Mouse (Mus musculus) neural tube, embryonic 13.5 days (tissue): ENCODE measurements at regions not wholly inside any gene's neighbourhood (a gene's known extent, or its start where the extent isn't known, plus 50 kb on each side); places are given as distances from the start of the nearest gene placed in this dataset.
A peak's percentile ranks its signal among the peaks of the same experiment; 100 is the strongest.
"Not testable (repeated sequence)": the region's sequence is repeated elsewhere in the genome, so short reads cannot be mapped to it uniquely, and the experiment has no call there.

Experiments used
- ATAC-seq: fragments of 200-750 bp; cut with Nextera tagmentation; 2 replicates; pipeline ENCODE4 v1.8.0; 2017; ENCODE audit warnings: low read depth, mild to moderate bottlenecking, moderate TSS enrichment, moderate library complexity
- H3K27ac ChIP-seq: fragments of 300-500 bp; sonication (generic); replicated peaks from 2 replicates; pipeline ENCODE4 v1.5.1; 2015; ENCODE audit warnings: moderate library complexity, mild to moderate bottlenecking, inconsistent platforms
- H3K27me3 ChIP-seq: fragments of 300-500 bp; sonication (generic); 2 replicates; pipeline ENCODE4 v1.6.1; 2015; ENCODE audit warnings: mild to moderate bottlenecking, inconsistent platforms
- H3K36me3 ChIP-seq: fragments of 300-500 bp; sonication (generic); 2 replicates; pipeline ENCODE4 v1.6.1; 2015; ENCODE audit warnings: mild to moderate bottlenecking, inconsistent platforms
- H3K4me1 ChIP-seq: fragments of 300-500 bp; sonication (generic); replicated peaks from 2 replicates; pipeline ENCODE4 v1.6.1; 2015; ENCODE audit warnings: inconsistent platforms
- H3K4me2 ChIP-seq: fragments of 300-500 bp; sonication (generic); 2 replicates; pipeline ENCODE4 v1.6.1; 2015; ENCODE audit warnings: inconsistent platforms, mild to moderate bottlenecking, moderate library complexity
- H3K4me3 ChIP-seq: fragments of 300-500 bp; sonication (generic); 2 replicates; pipeline ENCODE4 v1.5.1; 2015; ENCODE audit warnings: mild to moderate bottlenecking, inconsistent platforms
- H3K9ac ChIP-seq: fragments of 300-500 bp; sonication (generic); 2 replicates; pipeline ENCODE4 v1.6.1; 2015; ENCODE audit warnings: moderate library complexity, mild to moderate bottlenecking, inconsistent platforms
- H3K9me3 ChIP-seq: fragments of 300-500 bp; sonication (generic); 2 replicates; pipeline ENCODE4 v1.6.1; 2016; ENCODE audit warnings: inconsistent platforms
- WGBS: fragments of 180-500 bp; shearing (Covaris S2); methylation state at CpG from one replicate; pipeline ENCODE4 v1.1.7; 2015; 5-methylcytosine and 5-hydroxymethylcytosine counted together

- not testable (repeated sequence) for H3K27ac ChIP-seq, H3K27me3 ChIP-seq, ATAC-seq, H3K4me3 ChIP-seq, H3K9ac ChIP-seq, H3K4me2 ChIP-seq, H3K4me1 ChIP-seq, H3K36me3 ChIP-seq, H3K9me3 ChIP-seq
- 22% methylated on average over 1 of the region's 1 CpGs for WGBS
Observed at GRCm38 (mm10) chr4:22250276-22250675, 107.1 kb upstream of the Fbxl4 start.

GRCm38 (mm10) chr4:22263903-22264302 lies 93.4 kb upstream of the Fbxl4 start:
- no peak overlapping the region for H3K4me2 ChIP-seq
- no peak overlapping the region for H3K27ac ChIP-seq
- H3K4me1 ChIP-seq, result no peaks in the 10 kb centered on the region
- H3K4me3 ChIP-seq, result no peak overlapping the region
- H3K36me3 ChIP-seq, result no peaks in the 10 kb centered on the region
- no peaks in the 10 kb centered on the region for H3K27me3 ChIP-seq
- no peaks in the 10 kb centered on the region for H3K9me3 ChIP-seq
- no peak for ATAC-seq
- 53% methylated on average over 6 of the region's 6 CpGs for WGBS
- no peak overlapping the region for H3K9ac ChIP-seq

- H3K4me3 ChIP-seq, result no peak overlapping the region
- WGBS, result 74% methylated on average over 6 of the region's 6 CpGs
- H3K9ac ChIP-seq, result no peak overlapping the region
- H3K27ac ChIP-seq, result no peak overlapping the region
- no peaks in the 10 kb centered on the region for H3K9me3 ChIP-seq
- no peaks in the 10 kb centered on the region for H3K4me1 ChIP-seq
- no peaks in the 10 kb centered on the region for H3K36me3 ChIP-seq
- H3K4me2 ChIP-seq, result no peak overlapping the region
- H3K27me3 ChIP-seq, result no peaks in the 10 kb centered on the region
- no peak for ATAC-seq
Observed at GRCm38 (mm10) chr4:22269064-22269463, 88.3 kb upstream of the Fbxl4 start.

GRCm38 (mm10) chr4:22274178-22274577 lies 83.2 kb upstream of the Fbxl4 start:
- H3K4me3 ChIP-seq, result no peak overlapping the region
- WGBS, result 76% methylated on average over 4 of the region's 4 CpGs

GRCm38 (mm10) chr4:22282536-22283323 lies 74.6 kb upstream of the Fbxl4 start:
- Histone ChIP-seq H3K4me1 (no peaks in the 10 kb centered on the region), H3K27me3 (no peaks in the 10 kb centered on the region), H3K4me2 (no peak overlapping the region), H3K36me3 (no peaks in the 10 kb centered on the region), H3K4me3 (no peak overlapping the region), H3K9ac (no peak overlapping the region), H3K9me3 (no peaks in the 10 kb centered on the region), H3K27ac (no peak overlapping the region)
- WGBS, result 75% methylated on average over 4 of the region's 4 CpGs
- ATAC-seq, result no peak

More at GRCm38 (mm10) chr4:22274178-22274577, 83.2 kb upstream of the Fbxl4 start:
- Histone ChIP-seq H3K36me3 (no peaks in the 10 kb centered on the region), H3K9ac (no peak overlapping the region), H3K4me2 (no peak overlapping the region), H3K4me1 (no peaks in the 10 kb centered on the region), H3K9me3 (no peaks in the 10 kb centered on the region), H3K27me3 (no peaks in the 10 kb centered on the region), H3K27ac (no peak overlapping the region)
- ATAC-seq, result no peak

GRCm38 (mm10) chr4:22292169-22292568 lies 65.2 kb upstream of the Fbxl4 start:
- H3K4me3 ChIP-seq, result no peak overlapping the region
- no peaks in the 10 kb centered on the region for H3K36me3 ChIP-seq
- no peak overlapping the region for H3K27ac ChIP-seq
- ATAC-seq, result no peak
- no peak overlapping the region for H3K9ac ChIP-seq
- no peak overlapping the region for H3K4me2 ChIP-seq
- no peaks in the 10 kb centered on the region for H3K9me3 ChIP-seq
- 62% methylated on average over 3 of the region's 3 CpGs for WGBS
- no peaks in the 10 kb centered on the region for H3K4me1 ChIP-seq
- H3K27me3 ChIP-seq, result no peaks in the 10 kb centered on the region

- 0 out of 2 replicates have a peak, but pooled peaks cover 9% of the 10 kb centered on the region for H3K4me1 ChIP-seq
- no peak overlapping the region for H3K4me2 ChIP-seq
- H3K27ac ChIP-seq, result no peak overlapping the region
- H3K27me3 ChIP-seq, result no peaks in the 10 kb centered on the region
- WGBS, result 79% methylated on average over 7 of the region's 7 CpGs
- no peak overlapping the region for H3K4me3 ChIP-seq
- H3K9me3 ChIP-seq, result peaks cover 9% of the 10 kb centered on the region
- no peaks in the 10 kb centered on the region for H3K36me3 ChIP-seq
- ATAC-seq, result no peak
- H3K9ac ChIP-seq, result no peak overlapping the region
Observed at GRCm38 (mm10) chr4:22300206-22300605, 57.1 kb upstream of the Fbxl4 start.

- no peak overlapping the region for H3K27ac ChIP-seq
- H3K9me3 ChIP-seq, result peaks cover 9% of the 10 kb centered on the region
- H3K4me2 ChIP-seq, result no peak overlapping the region
- H3K27me3 ChIP-seq, result no peaks in the 10 kb centered on the region
- H3K9ac ChIP-seq, result no peak overlapping the region
- H3K4me3 ChIP-seq, result no peak overlapping the region
- 49% methylated on average over 9 of the region's 9 CpGs for WGBS
- H3K4me1 ChIP-seq, result 0 out of 2 replicates have a peak, but pooled peaks cover 9% of the 10 kb centered on the region
- no peak for ATAC-seq
- no peaks in the 10 kb centered on the region for H3K36me3 ChIP-seq
Observed at GRCm38 (mm10) chr4:22301148-22301942, 56.0 kb upstream of the Fbxl4 start.

GRCm38 (mm10) chr4:22301943-22302215 lies 55.5 kb upstream of the Fbxl4 start:
- Histone ChIP-seq H3K4me1 (0 out of 2 replicates have a peak, but pooled peaks cover 9% of the 10 kb centered on the region), H3K9ac (no peak overlapping the region), H3K4me3 (no peak overlapping the region), H3K36me3 (no peaks in the 10 kb centered on the region), H3K4me2 (no peak overlapping the region), H3K27ac (no peak overlapping the region), H3K27me3 (no peaks in the 10 kb centered on the region), H3K9me3 (peaks cover 9% of the 10 kb centered on the region)
- 0 out of 2 replicates have a peak, but pooled peaks have one; percentile 43 for ATAC-seq
- 18% methylated on average over 4 of the region's 4 CpGs for WGBS

GRCm38 (mm10) chr4:22302262-22302661 lies 55.1 kb upstream of the Fbxl4 start:
- Histone ChIP-seq H3K36me3 (no peaks in the 10 kb centered on the region), H3K4me3 (no peak overlapping the region), H3K9me3 (peaks cover 9% of the 10 kb centered on the region), H3K4me1 (0 out of 2 replicates have a peak, but pooled peaks cover 9% of the 10 kb centered on the region), H3K27ac (no peak overlapping the region), H3K27me3 (no peaks in the 10 kb centered on the region), H3K9ac (no peak overlapping the region), H3K4me2 (no peak overlapping the region)
- WGBS, result 85% methylated on average over 1 of the region's 1 CpGs
- ATAC-seq, result no peak
